Mouse (Mus musculus): ENCODE results near the gene Ptpn13. TPM values are rescaled to one million over a fixed set of nuclear protein-coding genes. Genes with fewer than 3 reads are reported as not detected.
A peak's percentile ranks its signal among the peaks of the same experiment; 100 is the strongest.

Ptpn13 gene
- polyA plus RNA-seq, 1 experiment from 2014 or later, result 3.2 TPM

GRCm38 (mm10) chr5:103628499-103628898, 203.5 kb downstream of the Ptpn13 start:
- no peak for ATAC-seq
- no peaks in the 10 kb centered on the region for H3K36me3 ChIP-seq (ENCODE audit: control insufficient read depth, insufficient read depth, low read length)
- H3K4me1 ChIP-seq (ENCODE audit: control insufficient read depth, insufficient read depth, low read length), result peaks cover 5% of the 10 kb centered on the region; the same call in 1 of the 2 replicates
- 0 out of 2 replicates have a peak overlapping the region, but pooled peaks have one; percentile 33 for H3K27ac ChIP-seq (ENCODE audit: low read length)
- WGBS, result 81% methylated on average over 6 of the region's 6 CpGs
- H3K27me3 ChIP-seq (replicated peaks; ENCODE audit: control insufficient read depth, insufficient read depth, low read length), result no peaks in the 10 kb centered on the region
- H3K9ac ChIP-seq (ENCODE audit: low read depth, low read length), result no peak overlapping the region
- no peak overlapping the region for H3K4me3 ChIP-seq (ENCODE audit: low read length)
- H3K9me3 ChIP-seq (ENCODE audit: control insufficient read depth, low read length), result no peaks in the 10 kb centered on the region
- H3K4me2 ChIP-seq (ENCODE audit: low read depth, low read length), result no peak overlapping the region

GRCm38 (mm10) chr5:103629111-103629764, 204.2 kb downstream of the Ptpn13 start, which contains the start of gene Slc10a6:
Gene Slc10a6, minus strand, starts transcription at chr5:103629403.
- peak; percentile 82 for ATAC-seq
- no peak within 1 kb of the TSS for H3K4me2 ChIP-seq (ENCODE audit: low read depth, low read length)
- H3K9ac ChIP-seq (ENCODE audit: low read depth, low read length), result no peak within 1 kb of the TSS
- no peaks in the 10 kb centered on the region for H3K36me3 ChIP-seq (ENCODE audit: control insufficient read depth, insufficient read depth, low read length)
- H3K27ac ChIP-seq (ENCODE audit: low read length), result peak within 1 kb of the TSS; percentile 52
- no peaks in the 10 kb centered on the region for H3K27me3 ChIP-seq (replicated peaks; ENCODE audit: control insufficient read depth, insufficient read depth, low read length)
- H3K4me1 ChIP-seq (ENCODE audit: control insufficient read depth, insufficient read depth, low read length), result peaks cover 5% of the 10 kb centered on the region; the same call in 1 of the 2 replicates
- 47% methylated on average over 17 of the region's 17 CpGs for WGBS
- H3K9me3 ChIP-seq (ENCODE audit: control insufficient read depth, low read length), result no peaks in the 10 kb centered on the region
- H3K4me3 ChIP-seq (ENCODE audit: low read length), result no peak within 1 kb of the TSS

GRCm38 (mm10) chr5:103629854-103630580, 205.0 kb downstream of the Ptpn13 start:
- H3K4me3 ChIP-seq (ENCODE audit: low read length), result no peak overlapping the region
- H3K27ac ChIP-seq (ENCODE audit: low read length), result 0 out of 2 replicates have a peak overlapping the region, but pooled peaks have one; percentile 52
- H3K9ac ChIP-seq (ENCODE audit: low read depth, low read length), result no peak overlapping the region
- no peak overlapping the region for H3K4me2 ChIP-seq (ENCODE audit: low read depth, low read length)
- H3K4me1 ChIP-seq (ENCODE audit: control insufficient read depth, insufficient read depth, low read length), result peaks cover 5% of the 10 kb centered on the region; the same call in 1 of the 2 replicates
- WGBS, result 67% methylated on average over 9 of the region's 9 CpGs
- H3K9me3 ChIP-seq (ENCODE audit: control insufficient read depth, low read length), result no peaks in the 10 kb centered on the region
- H3K27me3 ChIP-seq (replicated peaks; ENCODE audit: control insufficient read depth, insufficient read depth, low read length), result no peaks in the 10 kb centered on the region
- no peaks in the 10 kb centered on the region for H3K36me3 ChIP-seq (ENCODE audit: control insufficient read depth, insufficient read depth, low read length)
- no peak for ATAC-seq

GRCm38 (mm10) chr5:103637162-103637561, 212.2 kb downstream of the Ptpn13 start:
- H3K4me3 ChIP-seq (ENCODE audit: low read length), result no peak overlapping the region
- no peak overlapping the region for H3K4me2 ChIP-seq (ENCODE audit: low read depth, low read length)
- 92% methylated on average over 2 of the region's 2 CpGs for WGBS
- no peak overlapping the region for H3K27ac ChIP-seq (ENCODE audit: low read length)
- no peak for ATAC-seq
- no peaks in the 10 kb centered on the region for H3K36me3 ChIP-seq (ENCODE audit: control insufficient read depth, insufficient read depth, low read length)
- no peak overlapping the region for H3K9ac ChIP-seq (ENCODE audit: low read depth, low read length)
- no peaks in the 10 kb centered on the region for H3K9me3 ChIP-seq (ENCODE audit: control insufficient read depth, low read length)
- no peaks in the 10 kb centered on the region for H3K4me1 ChIP-seq (ENCODE audit: control insufficient read depth, insufficient read depth, low read length)
- H3K27me3 ChIP-seq (replicated peaks; ENCODE audit: control insufficient read depth, insufficient read depth, low read length), result no peaks in the 10 kb centered on the region

- no peaks in the 10 kb centered on the region for H3K9me3 ChIP-seq (ENCODE audit: control insufficient read depth, low read length)
- no peak overlapping the region for H3K4me3 ChIP-seq (ENCODE audit: low read length)
- no peak for ATAC-seq
- H3K4me1 ChIP-seq (ENCODE audit: control insufficient read depth, insufficient read depth, low read length), result no peaks in the 10 kb centered on the region
- H3K9ac ChIP-seq (ENCODE audit: low read depth, low read length), result no peak overlapping the region
- no peaks in the 10 kb centered on the region for H3K36me3 ChIP-seq (ENCODE audit: control insufficient read depth, insufficient read depth, low read length)
- no peak overlapping the region for H3K4me2 ChIP-seq (ENCODE audit: low read depth, low read length)
- no peak overlapping the region for H3K27ac ChIP-seq (ENCODE audit: low read length)
- WGBS, result 100% methylated on average over 1 of the region's 1 CpGs
- no peaks in the 10 kb centered on the region for H3K27me3 ChIP-seq (replicated peaks; ENCODE audit: control insufficient read depth, insufficient read depth, low read length)
Observed at GRCm38 (mm10) chr5:103644167-103644566, 219.2 kb downstream of the Ptpn13 start.

GRCm38 (mm10) chr5:103647320-103647719, 222.3 kb downstream of the Ptpn13 start:
- WGBS, result 85% methylated on average over 3 of the region's 3 CpGs
- no peaks in the 10 kb centered on the region for H3K27me3 ChIP-seq (replicated peaks; ENCODE audit: control insufficient read depth, insufficient read depth, low read length)
- no peak for ATAC-seq
- H3K36me3 ChIP-seq (ENCODE audit: control insufficient read depth, insufficient read depth, low read length), result no peaks in the 10 kb centered on the region
- H3K4me3 ChIP-seq (ENCODE audit: low read length), result no peak overlapping the region
- H3K9ac ChIP-seq (ENCODE audit: low read depth, low read length), result no peak overlapping the region
- no peak overlapping the region for H3K4me2 ChIP-seq (ENCODE audit: low read depth, low read length)
- H3K27ac ChIP-seq (ENCODE audit: low read length), result no peak overlapping the region
- H3K4me1 ChIP-seq (ENCODE audit: control insufficient read depth, insufficient read depth, low read length), result no peaks in the 10 kb centered on the region
- no peaks in the 10 kb centered on the region for H3K9me3 ChIP-seq (ENCODE audit: control insufficient read depth, low read length)

Other genes with a start within 250 kb of the Ptpn13 start
- 5.3 and 5.4 TPM in 2 replicates for gene Mapk10, start 213.9 kb upstream of the Ptpn13 start, polyA plus RNA-seq (2015; fragmentation: Nextera tagmentation; extraction: Ambion mirVana)
- 0.67 and 0.84 TPM in 2 replicates for gene Slc10a6, start 204.2 kb downstream of the Ptpn13 start, polyA plus RNA-seq (2015; fragmentation: Nextera tagmentation; extraction: Ambion mirVana)
- gene 1700016H13Rik, start 230.8 kb downstream of the Ptpn13 start, polyA plus RNA-seq (2015; fragmentation: Nextera tagmentation; extraction: Ambion mirVana), result not detected in 2 replicates